Mouse (Mus musculus) CH12.LX (cell line): ENCODE data around the gene Hnrnpu. TPM values are rescaled to one million over a fixed set of nuclear protein-coding genes. Genes with fewer than 3 reads are reported as not detected.

Experiments used
- DNase-seq: peaks from one replicate; pipeline ENCODE4 v3.0.0-alpha.2; 2013; ENCODE audit errors: extremely low read depth
- H3K27ac ChIP-seq: 2 replicates; pipeline ENCODE4 v1.5.1; 2012; ENCODE audit warnings: low read depth, mild to moderate bottlenecking, control low read depth, moderate library complexity; ENCODE audit not compliant: insufficient read depth
- H3K27me3 ChIP-seq: replicated peaks from 2 replicates; pipeline ENCODE3; 2012; ENCODE audit warnings: inconsistent platforms
- H3K36me3 ChIP-seq, 2 experiments: replicated peaks in 1 of 2; 2 replicates each; pipeline versions ENCODE3 to v1.6.1; 2012; ENCODE audit warnings: inconsistent platforms in 1 of 2, low read length in 1 of 2, mild to moderate bottlenecking in 1 of 2, mixed read lengths in 1 of 2, moderate library complexity in 1 of 2; ENCODE audit not compliant: control insufficient read depth in 1 of 2, insufficient read depth in 1 of 2
- H3K4me1 ChIP-seq, 2 experiments: 2 replicates each; pipeline ENCODE4 v1.6.1; 2012; ENCODE audit warnings: inconsistent platforms in 1 of 2, moderate library complexity in 1 of 2; ENCODE audit not compliant: insufficient read depth in 2 of 2, control insufficient read depth in 1 of 2
- H3K4me2 ChIP-seq: 2 replicates; pipeline ENCODE4 v1.6.1; 2012; ENCODE audit warnings: low read depth, mild to moderate bottlenecking, control low read depth; ENCODE audit not compliant: poor library complexity, insufficient read depth, severe bottlenecking
- H3K4me3 ChIP-seq, 3 experiments: fragments of 150-350 bp in 1 of 3; sonication (generic) in 1 of 3; replicated peaks in 1 of 3; 2 replicates each; pipeline versions ENCODE3 to v1.5.1; 2011 to 2012; ENCODE audit warnings: low read depth in 2 of 3, low read length in 2 of 3, mild to moderate bottlenecking in 2 of 3, moderate library complexity in 2 of 3, control low read depth in 1 of 3, improper control_type of control experiment in 1 of 3, inconsistent platforms in 1 of 3, mixed read lengths in 1 of 3; ENCODE audit not compliant: poor library complexity in 1 of 3
- H3K79me2 ChIP-seq: replicated peaks from 2 replicates; pipeline ENCODE4 v1.6.1; 2012; ENCODE audit warnings: mild to moderate bottlenecking, moderate library complexity; ENCODE audit not compliant: control insufficient read depth, poor library complexity, insufficient read depth, severe bottlenecking; ENCODE audit errors: extremely low read depth
- H3K9ac ChIP-seq: 2 replicates; pipeline ENCODE4 v1.6.1; 2012; ENCODE audit warnings: low read depth, mild to moderate bottlenecking, control low read depth, moderate library complexity; ENCODE audit not compliant: insufficient read depth
- H3K9me3 ChIP-seq: replicated peaks from 2 replicates; pipeline ENCODE3; 2012; ENCODE audit warnings: low read length, inconsistent platforms, mixed read lengths
- CTCF ChIP-seq, 2 experiments: IDR thresholded peaks in 1 of 2; conservative IDR thresholded peaks in 1 of 2; 2 replicates each; pipeline ENCODE4 v1.5.1; 2011 to 2012; ENCODE audit warnings: low read depth in 2 of 2, low read length in 2 of 2, improper control_type of control experiment in 1 of 2, inconsistent platforms in 1 of 2, mild to moderate bottlenecking in 1 of 2, moderate library complexity in 1 of 2
- ELF1 ChIP-seq: IDR thresholded peaks from 2 replicates; pipeline ENCODE4 v1.6.1; 2014; ENCODE audit warnings: low read depth, mild to moderate bottlenecking, inconsistent platforms, low read length, improper control_type of control experiment
- ETS1 ChIP-seq: conservative IDR thresholded peaks from 2 replicates; pipeline ENCODE4 v1.6.1; 2012; ENCODE audit warnings: low read depth, mild to moderate bottlenecking, inconsistent platforms, low read length, improper control_type of control experiment, moderate library complexity
- MAFK ChIP-seq: IDR thresholded peaks from 2 replicates; pipeline ENCODE4 v1.6.1; 2011; ENCODE audit warnings: low read length, improper control_type of control experiment; ENCODE audit not compliant: insufficient replicate concordance
- NRF1 ChIP-seq: IDR thresholded peaks from 2 replicates; pipeline ENCODE4 v1.6.1; 2014; ENCODE audit warnings: low read depth, mild to moderate bottlenecking, inconsistent platforms, low read length, improper control_type of control experiment, moderate library complexity
- RCOR1 ChIP-seq: conservative IDR thresholded peaks from 2 replicates; pipeline ENCODE4 v1.6.1; 2012; ENCODE audit warnings: low read depth, mild to moderate bottlenecking, inconsistent platforms, low read length, improper control_type of control experiment
- USF2 ChIP-seq: conservative IDR thresholded peaks from 2 replicates; pipeline ENCODE4 v1.6.1; 2011; ENCODE audit warnings: low read depth, low read length, improper control_type of control experiment
- dilution Hi-C: fragments of 300-500 bp; cut with MboI; formaldehyde crosslinking; loops from 2 replicates; pipeline ENCODE4 v1.14.3; 2020; ENCODE audit warnings: low sequenced_read_pairs; ENCODE audit not compliant: extremely low pct_unique_long_range_greater_than_20kb, extremely low pct_ligation_motif_present
- in situ Hi-C: fragments of 300-500 bp; cut with MboI; formaldehyde crosslinking; loops from 3 replicates; pipeline ENCODE4 v1.14.3; 2019; ENCODE audit warnings: low sequenced_read_pairs, low pct_ligation_motif_present, low pct_unique_long_range_greater_than_20kb, mixed read lengths
- polyA plus RNA-seq: library from polyadenylated mRNA; unstranded; fragments of >175 nt; gene quantifications from 2 replicates; pipeline ENCODE4 v1.2.1, GENCODE M21; 2012; ENCODE audit warnings: low read depth; ENCODE audit not compliant: insufficient read length
- total RNA-seq, 2 experiments: library from RNA; depleted of rRNA; stranded (reverse); fragments of 300-350 nt in 1 of 2; fragments of >200 nt in 1 of 2; gene quantifications; 2 replicates each; pipeline ENCODE4 v1.2.3; 2012 to 2014

Hnrnpu gene
- total and polyA plus RNA-seq, 3 experiments, result 346 to 853 (median 359) TPM

DNA sequence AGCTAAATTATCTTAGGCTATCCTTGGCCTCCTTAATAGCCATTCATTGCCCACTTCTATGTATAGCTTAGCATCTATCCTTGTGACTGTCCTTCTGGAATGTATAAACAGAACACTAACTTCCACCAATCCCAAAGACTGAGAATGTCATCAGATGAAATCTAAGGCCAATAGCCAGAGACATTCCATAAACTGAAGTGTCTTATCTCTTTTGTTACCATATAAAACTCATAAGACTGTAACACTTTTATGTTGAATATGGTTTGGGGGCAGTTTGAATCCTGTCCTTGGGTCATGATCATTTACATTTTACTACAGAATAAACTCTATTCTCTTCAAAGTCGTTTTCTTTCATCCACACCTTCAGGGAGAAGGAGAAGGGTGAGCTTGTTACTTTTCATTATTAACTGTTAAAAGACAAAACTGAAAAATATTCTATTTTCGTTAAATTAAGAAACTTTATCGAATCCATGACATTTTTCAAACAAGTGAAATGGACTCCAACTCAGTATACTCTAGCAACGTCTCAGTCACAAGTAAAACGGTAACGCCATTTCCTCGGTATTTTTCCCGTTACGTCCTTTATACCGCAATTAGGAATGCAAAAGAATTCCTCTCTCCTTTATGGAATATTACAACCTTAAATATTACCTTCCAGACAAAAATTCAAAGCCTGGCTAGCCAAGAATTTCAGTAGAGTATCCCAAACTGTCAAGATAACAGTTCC, 20.2 kb downstream of the Hnrnpu start:
- peak overlapping the region; percentile 74 for H3K9ac ChIP-seq
- no peak for TF ChIP-seq CTCF (conservative IDR thresholded peaks at IDR 0.05 in 1 of 2, IDR thresholded peaks at IDR 0.05 in 1 of 2; ENCODE audit: low read depth in 2 of 2, low read length in 2 of 2)
- H3K4me2 ChIP-seq, result peak overlapping the region; percentile 62; the same call in 1 of the 2 replicates
- DNase-seq, result no peak
- H3K27me3 ChIP-seq, result no peaks in the 10 kb centered on the region
- peaks cover 13 to 26% of the 10 kb centered on the region in 2 experiments for H3K36me3 ChIP-seq
- no peak overlapping the region; the same call in 1 of the 2 replicates for H3K27ac ChIP-seq
- H3K9me3 ChIP-seq, result no peaks in the 10 kb centered on the region
- peaks cover 4 to 30% of the 10 kb centered on the region in 2 experiments; a peak in 2 of 4 replicates for H3K4me1 ChIP-seq
- H3K4me3 ChIP-seq, result peak overlapping the region; percentile 58 to 70 (median 63)
- dilution Hi-C loops (no loop called here), in situ Hi-C loops (no loop called here)
- peaks cover 17% of the 10 kb centered on the region for H3K79me2 ChIP-seq

DNA sequence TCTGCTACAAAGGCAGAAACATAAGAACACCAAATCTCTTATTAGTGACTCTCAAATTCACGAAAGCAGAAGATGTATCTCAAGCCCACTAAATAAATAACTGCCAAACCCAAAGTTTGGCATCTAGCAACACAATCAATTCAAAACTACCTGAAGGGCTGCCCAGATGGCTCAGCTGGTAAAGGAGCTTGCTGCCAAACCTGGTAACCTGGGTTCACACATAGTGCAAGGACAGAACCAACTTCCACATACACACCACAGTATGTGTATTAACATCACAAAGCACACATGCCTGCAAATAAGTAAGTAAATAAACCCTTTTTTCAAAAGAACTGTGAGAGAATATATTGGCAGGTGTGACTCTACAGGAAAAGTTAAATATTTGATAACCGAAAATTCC, 23.4 kb downstream of the Hnrnpu start:
- Histone ChIP-seq H3K27ac (no peak overlapping the region), H3K4me2 (no peak overlapping the region), H3K9ac (no peak overlapping the region), H3K79me2 (no peaks in the 10 kb centered on the region), H3K4me1 (peaks cover 0 to 8% of the 10 kb centered on the region in 2 experiments; a peak in 1 of 4 replicates), H3K27me3 (no peaks in the 10 kb centered on the region), H3K9me3 (no peaks in the 10 kb centered on the region), H3K4me3 (no peak overlapping the region), H3K36me3 (peaks cover 0 to 9% of the 10 kb centered on the region in 2 experiments)
- TF ChIP-seq NRF1 (no peak), USF2 (no peak), RCOR1 (no peak), ELF1 (no peak)
- dilution Hi-C loops (no loop called here), in situ Hi-C loops (no loop called here)
- no peak for DNase-seq

DNA sequence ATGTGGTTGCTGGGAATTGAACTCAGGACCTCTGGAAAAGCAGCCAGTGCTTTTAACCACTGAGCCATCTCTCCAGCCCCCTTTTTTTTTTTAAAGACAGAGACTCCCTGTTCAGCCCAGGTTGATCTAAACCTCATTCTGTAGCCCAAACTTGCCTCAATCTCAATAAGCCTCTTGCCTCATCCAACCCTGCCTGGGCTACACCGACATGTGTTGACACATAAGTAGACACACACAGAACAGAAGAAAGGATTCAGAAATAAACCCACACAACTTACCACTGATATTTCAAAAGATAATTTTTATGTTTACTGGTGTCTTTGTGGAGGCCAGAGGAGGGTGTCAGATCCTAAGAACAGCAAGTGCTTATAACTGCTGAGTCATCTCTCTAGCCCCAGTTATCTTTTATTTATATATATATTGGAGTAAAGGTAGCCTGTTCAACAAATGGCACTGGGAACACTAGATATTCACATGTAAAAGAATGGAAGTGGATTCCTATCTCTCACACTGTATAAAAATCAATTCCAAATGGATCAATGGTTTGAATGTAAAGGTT, 24.5 kb downstream of the Hnrnpu start:
- H3K9ac ChIP-seq, result no peak overlapping the region
- H3K4me2 ChIP-seq, result no peak overlapping the region
- dilution Hi-C loops (no loop called here), in situ Hi-C loops (no loop called here)
- no peaks in the 10 kb centered on the region for H3K9me3 ChIP-seq
- no peaks in the 10 kb centered on the region for H3K27me3 ChIP-seq
- no peaks in the 10 kb centered on the region for H3K79me2 ChIP-seq
- DNase-seq, result no peak
- TF ChIP-seq MAFK (peak; percentile 66; the same call in 1 of the 2 replicates), ETS1 (no peak)
- H3K4me1 ChIP-seq, result peaks cover 0 to 8% of the 10 kb centered on the region in 2 experiments; a peak in 1 of 4 replicates
- peaks cover 0 to 9% of the 10 kb centered on the region in 2 experiments for H3K36me3 ChIP-seq
- no peak overlapping the region for H3K4me3 ChIP-seq
- no peak overlapping the region for H3K27ac ChIP-seq
